Mouse (Mus musculus) heart, embryonic 12.5 days (tissue): ENCODE results near the gene C530008M17Rik. TPM values are rescaled to one million over a fixed set of nuclear protein-coding genes. Genes with fewer than 3 reads are reported as not detected.

Experiments used
- ATAC-seq: fragments of 200-750 bp; cut with Nextera tagmentation; 2 replicates; pipeline ENCODE4 v1.8.0; 2017; ENCODE audit warnings: moderate TSS enrichment, moderate library complexity; ENCODE audit not compliant: insufficient number of reproducible peaks, low FRiP score
- H3K27ac ChIP-seq: fragments of 300-500 bp; sonication (generic); 2 replicates; pipeline ENCODE4 v1.5.1; 2016; ENCODE audit warnings: mild to moderate bottlenecking, moderate library complexity; ENCODE audit not compliant: poor library complexity, severe bottlenecking
- H3K27me3 ChIP-seq: fragments of 300-500 bp; sonication (generic); replicated peaks from 2 replicates; pipeline ENCODE4 v1.6.1; 2016; ENCODE audit warnings: mild to moderate bottlenecking, moderate library complexity
- H3K36me3 ChIP-seq: fragments of 300-500 bp; sonication (generic); 2 replicates; pipeline ENCODE4 v1.6.1; 2016; ENCODE audit warnings: mild to moderate bottlenecking, moderate library complexity
- H3K4me1 ChIP-seq: fragments of 300-500 bp; sonication (generic); replicated peaks from 2 replicates; pipeline ENCODE4 v1.6.1; 2016; ENCODE audit warnings: mild to moderate bottlenecking
- H3K4me2 ChIP-seq: fragments of 300-500 bp; sonication (generic); 2 replicates; pipeline ENCODE4 v1.6.1; 2016; ENCODE audit warnings: mild to moderate bottlenecking, moderate library complexity
- H3K4me3 ChIP-seq: fragments of 300-500 bp; sonication (generic); 2 replicates; pipeline ENCODE4 v1.5.1; 2016; ENCODE audit warnings: mild to moderate bottlenecking
- H3K9ac ChIP-seq: fragments of 300-500 bp; sonication (generic); 2 replicates; pipeline ENCODE4 v1.6.1; 2016; ENCODE audit warnings: mild to moderate bottlenecking, moderate library complexity
- H3K9me3 ChIP-seq: fragments of 300-500 bp; sonication (generic); replicated peaks from 2 replicates; pipeline ENCODE4 v1.6.1; 2016; ENCODE audit warnings: mild to moderate bottlenecking, moderate library complexity
- WGBS: fragments of 180-500 bp; shearing (Covaris S2); methylation state at CpG from one replicate; pipeline ENCODE4 v1.1.7; 2016; 5-methylcytosine and 5-hydroxymethylcytosine counted together
- polyA plus RNA-seq: library from polyadenylated mRNA; unstranded; fragments of >200 nt; fragmentation: Nextera tagmentation; extraction: Ambion mirVana; gene quantifications from 2 replicates; pipeline ENCODE4 v1.2.1, GENCODE M21; 2016

C530008M17Rik gene
- polyA plus RNA-seq, 1 experiment from 2014 or later: 38.7 TPM

GRCm38 (mm10) chr5:76644234-76644633 lies 12.1 kb upstream of the C530008M17Rik start:
- ATAC-seq: no peak
- Histone ChIP-seq H3K27ac (no peak overlapping the region), H3K9ac (no peak overlapping the region), H3K36me3 (peaks cover 60% of the 10 kb centered on the region), H3K4me2 (no peak overlapping the region), H3K4me3 (no peak overlapping the region), H3K4me1 (no peaks in the 10 kb centered on the region), H3K27me3 (no peaks in the 10 kb centered on the region), H3K9me3 (no peaks in the 10 kb centered on the region)
- WGBS: 94% methylated on average over 7 of the region's 7 CpGs

GRCm38 (mm10) chr5:76645091-76645868 lies 11.0 kb upstream of the C530008M17Rik start:
- peaks cover 51% of the 10 kb centered on the region for H3K36me3 ChIP-seq

GRCm38 (mm10) chr5:76649897-76650296 lies 6.4 kb upstream of the C530008M17Rik start:
- Histone ChIP-seq H3K27me3 (no peaks in the 10 kb centered on the region), H3K27ac (no peak overlapping the region), H3K4me1 (no peaks in the 10 kb centered on the region), H3K4me2 (no peak overlapping the region), H3K9me3 (no peaks in the 10 kb centered on the region), H3K36me3 (peaks cover 13% of the 10 kb centered on the region), H3K4me3 (no peak overlapping the region), H3K9ac (no peak overlapping the region)
- 81% methylated on average over 4 of the region's 4 CpGs for WGBS
- ATAC-seq: no peak

More at GRCm38 (mm10) chr5:76645091-76645868, 11.0 kb upstream of the C530008M17Rik start:
- no peak overlapping the region for H3K4me3 ChIP-seq
- H3K27me3 ChIP-seq: no peaks in the 10 kb centered on the region
- no peaks in the 10 kb centered on the region for H3K4me1 ChIP-seq
- WGBS: 88% methylated on average over 10 of the region's 10 CpGs
- no peak overlapping the region for H3K27ac ChIP-seq
- no peak for ATAC-seq
- no peaks in the 10 kb centered on the region for H3K9me3 ChIP-seq
- no peak overlapping the region for H3K4me2 ChIP-seq
- H3K9ac ChIP-seq: no peak overlapping the region

- Histone ChIP-seq H3K27me3 (no peaks in the 10 kb centered on the region), H3K4me1 (no peaks in the 10 kb centered on the region), H3K4me3 (no peak overlapping the region), H3K4me2 (no peak overlapping the region), H3K36me3 (peaks cover 13% of the 10 kb centered on the region), H3K9me3 (no peaks in the 10 kb centered on the region), H3K9ac (no peak overlapping the region), H3K27ac (no peak overlapping the region)
- WGBS: 64% methylated on average over 5 of the region's 5 CpGs
- ATAC-seq: no peak
Measured at GRCm38 (mm10) chr5:76651151-76651725, 5.1 kb upstream of the C530008M17Rik start.

- Histone ChIP-seq H3K4me2 (peak overlapping the region; percentile 96), H3K9ac (peak overlapping the region; percentile 73), H3K27ac (no peak overlapping the region), H3K4me3 (peak overlapping the region; percentile 64), H3K4me1 (no peaks in the 10 kb centered on the region; the same call in 1 of the 2 replicates), H3K27me3 (0 out of 2 replicates have a peak, but pooled peaks cover 4% of the 10 kb centered on the region), H3K36me3 (no peaks in the 10 kb centered on the region), H3K9me3 (no peaks in the 10 kb centered on the region)
- peak; percentile 88 for ATAC-seq
- under 1% methylated on average over 76 of the region's 80 CpGs for WGBS
Measured at GRCm38 (mm10) chr5:76657245-76658083, 1.2 kb downstream of the C530008M17Rik start.

GRCm38 (mm10) chr5:76658084-76658934 lies 2.0 kb downstream of the C530008M17Rik start:
- Histone ChIP-seq H3K9ac (peak overlapping the region; percentile 73), H3K36me3 (no peaks in the 10 kb centered on the region), H3K4me1 (no peaks in the 10 kb centered on the region; the same call in 1 of the 2 replicates), H3K4me2 (peak overlapping the region; percentile 96), H3K27me3 (0 out of 2 replicates have a peak, but pooled peaks cover 4% of the 10 kb centered on the region), H3K4me3 (peak overlapping the region; percentile 64), H3K9me3 (no peaks in the 10 kb centered on the region), H3K27ac (no peak overlapping the region)
- peak; percentile 75 for ATAC-seq
- WGBS: 6% methylated on average over 38 of the region's 38 CpGs

- Histone ChIP-seq H3K27me3 (0 out of 2 replicates have a peak, but pooled peaks cover 4% of the 10 kb centered on the region), H3K27ac (no peak overlapping the region), H3K4me1 (no peaks in the 10 kb centered on the region; the same call in 1 of the 2 replicates), H3K9me3 (no peaks in the 10 kb centered on the region), H3K9ac (no peak overlapping the region), H3K4me2 (no peak overlapping the region), H3K4me3 (no peak overlapping the region), H3K36me3 (no peaks in the 10 kb centered on the region)
- 89% methylated on average over 8 of the region's 8 CpGs for WGBS
- no peak for ATAC-seq
Measured at GRCm38 (mm10) chr5:76659958-76660635, 3.8 kb downstream of the C530008M17Rik start.

- Histone ChIP-seq H3K36me3 (no peaks in the 10 kb centered on the region), H3K9ac (no peak overlapping the region), H3K27ac (no peak overlapping the region), H3K9me3 (no peaks in the 10 kb centered on the region), H3K27me3 (0 out of 2 replicates have a peak, but pooled peaks cover 4% of the 10 kb centered on the region), H3K4me2 (no peak overlapping the region), H3K4me1 (no peaks in the 10 kb centered on the region; the same call in 1 of the 2 replicates), H3K4me3 (no peak overlapping the region)
- 69% methylated on average over 4 of the region's 4 CpGs for WGBS
- ATAC-seq: no peak
Measured at GRCm38 (mm10) chr5:76661310-76661709, 5.0 kb downstream of the C530008M17Rik start.

GRCm38 (mm10) chr5:76664936-76665335 lies 8.6 kb downstream of the C530008M17Rik start:
- H3K27me3 ChIP-seq: no peaks in the 10 kb centered on the region
- H3K4me2 ChIP-seq: no peak overlapping the region
- H3K9ac ChIP-seq: no peak overlapping the region
- ATAC-seq: no peak
- no peaks in the 10 kb centered on the region for H3K36me3 ChIP-seq
- no peak overlapping the region for H3K4me3 ChIP-seq
- WGBS: 77% methylated on average over 7 of the region's 7 CpGs
- H3K4me1 ChIP-seq: no peaks in the 10 kb centered on the region
- H3K9me3 ChIP-seq: no peaks in the 10 kb centered on the region
- no peak overlapping the region for H3K27ac ChIP-seq

- Histone ChIP-seq H3K4me1 (no peaks in the 10 kb centered on the region), H3K27ac (no peak overlapping the region), H3K9ac (no peak overlapping the region), H3K27me3 (no peaks in the 10 kb centered on the region), H3K4me3 (no peak overlapping the region), H3K4me2 (no peak overlapping the region), H3K36me3 (no peaks in the 10 kb centered on the region), H3K9me3 (no peaks in the 10 kb centered on the region)
- 51% methylated on average over 7 of the region's 7 CpGs for WGBS
- no peak for ATAC-seq
Measured at GRCm38 (mm10) chr5:76665421-76665820, 9.1 kb downstream of the C530008M17Rik start.
